Mouse (Mus musculus) thymus, adult 2 months (tissue): ENCODE data around the gene Hoxa6.

Experiments
- CTCF ChIP-seq: fragments of 200-500 bp; IDR thresholded peaks from 2 replicates; pipeline ENCODE4 v1.5.1; 2012; ENCODE audit warnings: mild to moderate bottlenecking, control low read depth, low read length, moderate library complexity, borderline replicate concordance; ENCODE audit not compliant: control insufficient read depth, poor library complexity, insufficient read depth; ENCODE audit errors: extremely low read depth
- POLR2A ChIP-seq: fragments of 200-500 bp; IDR thresholded peaks from 2 replicates; pipeline ENCODE4 v1.6.1; 2012; ENCODE audit warnings: mild to moderate bottlenecking, low read length, control low read depth, moderate library complexity; ENCODE audit not compliant: control insufficient read depth, poor library complexity, insufficient read depth; ENCODE audit errors: extremely low read depth

- TF ChIP-seq CTCF (no peak), POLR2A (no peak)
These were observed 22.1 kb upstream of the Hoxa6 start, which contains the start of gene Hoxa9 for GRCm38 (mm10) chr6:52230516-52231165.
